Mouse (Mus musculus) liver, adult 10 weeks (tissue): ENCODE results near the gene Ggt5. TPM values are rescaled to one million over a fixed set of nuclear protein-coding genes. Genes with fewer than 3 reads are reported as not detected.

ENCODE experiments used
- polyA plus RNA-seq: library from polyadenylated mRNA; stranded (reverse); fragments of 350-450 nt; fragmentation: Illumina TruSeq; extraction: RNeasy Lipid Tissue Mini Kit (QIAGEN cat#74804); gene quantifications from one replicate; pipeline ENCODE4 v1.2.3, GENCODE M21; 2014; ENCODE audit warnings: low read depth, low replicate concordance

Gene Ggt5
- polyA plus RNA-seq = 0.66 TPM

GRCm38 (mm10) chr10:75589129-75589528 lies at the start of gene Ggt5:
Gene Ggt5, plus strand, starts transcription at chr10:75589340.

GRCm38 (mm10) chr10:75559676-75560548 lies 29.2 kb upstream of the Ggt5 start, which contains the start of gene Lrrc75b:
Gene Lrrc75b, minus strand, starts transcription at chr10:75560330.

GRCm38 (mm10) chr10:75561071-75561654 lies 28.0 kb upstream of the Ggt5 start, which contains the start of gene Ggt1:
Gene Ggt1, plus strand, starts transcription at chr10:75561604.

GRCm38 (mm10) chr10:75643741-75644343 lies 54.7 kb downstream of the Ggt5 start, which contains the start of gene Susd2:
Gene Susd2, minus strand, starts transcription at chr10:75644008.

Other genes starting within 250 kb of the Ggt5 start
- 115 TPM for gene Upb1, start 188.2 kb upstream of the Ggt5 start, polyA plus RNA-seq
- 16.3 TPM for gene Snrpd3, start 71.8 kb upstream of the Ggt5 start, polyA plus RNA-seq
- 27.8 TPM for gene Gucd1, start 71.4 kb upstream of the Ggt5 start, polyA plus RNA-seq
- gene Lrrc75b, start 29.0 kb upstream of the Ggt5 start, polyA plus RNA-seq = not detected
- not detected for gene Ggt1, start 27.7 kb upstream of the Ggt5 start, polyA plus RNA-seq
- 0.26 TPM for gene Susd2, start 54.7 kb downstream of the Ggt5 start, polyA plus RNA-seq
- 1.2 TPM for gene Cabin1, start 175.0 kb downstream of the Ggt5 start, polyA plus RNA-seq
- gene Ddt, start 184.1 kb downstream of the Ggt5 start, polyA plus RNA-seq = 63.7 TPM
- not detected for gene Gm20441, start 191.6 kb downstream of the Ggt5 start, polyA plus RNA-seq
- gene Gstt3, start 192.1 kb downstream of the Ggt5 start, polyA plus RNA-seq = 132 TPM
- 89.7 TPM for gene Gstt1, start 209.2 kb downstream of the Ggt5 start, polyA plus RNA-seq
- not detected for gene Gstt4, start 233.2 kb downstream of the Ggt5 start, polyA plus RNA-seq
- 26.0 TPM for gene Gstt2, start 248.1 kb downstream of the Ggt5 start, polyA plus RNA-seq